Mouse (Mus musculus) spleen, adult 18-20 months (tissue): Measurements from ENCODE around the gene Ccdc85b.
A peak's percentile ranks its signal among the peaks of the same experiment; 100 is the strongest.

ENCODE experiments used
- DNase-seq, 2 experiments: peaks; one replicate each; pipeline ENCODE4 v3.0.0; 2022; ENCODE audit warnings: mixed read lengths in 2 of 2

Ccdc85b gene

DNA sequence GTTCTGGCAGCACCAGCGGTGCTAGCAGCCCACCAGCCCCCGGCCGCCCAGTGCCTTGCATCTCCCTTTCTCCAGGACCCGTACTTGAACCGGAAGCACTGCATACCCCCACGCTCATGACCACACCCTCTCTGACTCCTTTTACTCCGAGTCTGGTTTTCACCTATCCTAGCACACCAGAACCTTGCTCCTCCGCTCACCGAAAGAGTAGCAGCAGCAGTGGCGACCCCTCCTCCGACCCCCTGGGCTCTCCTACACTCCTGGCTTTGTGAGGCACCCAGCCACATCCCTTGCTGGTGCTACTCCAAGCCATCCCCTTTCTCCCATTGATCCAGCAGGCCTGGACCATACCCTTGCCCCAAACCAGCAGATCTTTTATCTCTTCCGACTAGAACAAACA, 2.7 kb downstream of the Ccdc85b start:
- DNase-seq: no peak

DNA sequence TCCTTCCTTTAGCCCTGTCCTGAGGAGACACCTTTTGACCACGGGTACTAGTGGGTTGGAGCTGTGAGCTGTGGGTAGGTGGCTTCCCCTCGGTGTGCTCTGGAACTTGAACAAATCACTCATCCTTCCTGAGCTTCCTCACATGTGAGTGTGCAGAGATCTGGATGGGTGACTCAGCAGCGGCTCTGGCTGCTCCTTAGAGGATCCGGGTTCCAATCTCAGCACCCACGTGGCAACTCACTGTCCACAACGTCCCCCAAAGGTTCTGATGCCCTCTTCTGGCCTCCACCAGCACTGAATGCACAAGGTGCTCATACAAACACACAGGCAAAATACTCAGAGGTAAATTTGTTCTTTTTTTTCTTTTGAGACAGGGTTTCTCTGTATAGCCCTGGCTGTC, 5.9 kb downstream of the Ccdc85b start:
- no peak for DNase-seq

DNA sequence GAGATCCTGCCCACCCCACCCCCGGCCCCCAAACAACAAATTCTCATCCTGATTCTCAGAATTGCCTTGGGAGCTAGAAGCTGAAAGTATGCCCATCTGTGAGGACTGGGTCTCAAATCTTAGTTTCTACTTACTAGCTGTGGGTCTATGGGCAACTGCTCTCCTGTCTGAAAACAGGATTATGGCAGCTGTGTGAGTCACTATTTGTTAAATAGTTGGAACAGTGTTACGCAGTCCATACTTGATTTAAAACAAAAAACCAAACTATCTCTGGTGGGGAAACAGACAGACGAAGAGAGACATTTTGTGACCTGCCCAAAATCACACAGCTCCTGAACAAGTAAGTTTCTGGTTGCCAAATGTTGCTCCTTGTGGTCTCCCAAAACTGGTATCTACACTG, 8.0 kb downstream of the Ccdc85b start:
- no peak for DNase-seq

DNA sequence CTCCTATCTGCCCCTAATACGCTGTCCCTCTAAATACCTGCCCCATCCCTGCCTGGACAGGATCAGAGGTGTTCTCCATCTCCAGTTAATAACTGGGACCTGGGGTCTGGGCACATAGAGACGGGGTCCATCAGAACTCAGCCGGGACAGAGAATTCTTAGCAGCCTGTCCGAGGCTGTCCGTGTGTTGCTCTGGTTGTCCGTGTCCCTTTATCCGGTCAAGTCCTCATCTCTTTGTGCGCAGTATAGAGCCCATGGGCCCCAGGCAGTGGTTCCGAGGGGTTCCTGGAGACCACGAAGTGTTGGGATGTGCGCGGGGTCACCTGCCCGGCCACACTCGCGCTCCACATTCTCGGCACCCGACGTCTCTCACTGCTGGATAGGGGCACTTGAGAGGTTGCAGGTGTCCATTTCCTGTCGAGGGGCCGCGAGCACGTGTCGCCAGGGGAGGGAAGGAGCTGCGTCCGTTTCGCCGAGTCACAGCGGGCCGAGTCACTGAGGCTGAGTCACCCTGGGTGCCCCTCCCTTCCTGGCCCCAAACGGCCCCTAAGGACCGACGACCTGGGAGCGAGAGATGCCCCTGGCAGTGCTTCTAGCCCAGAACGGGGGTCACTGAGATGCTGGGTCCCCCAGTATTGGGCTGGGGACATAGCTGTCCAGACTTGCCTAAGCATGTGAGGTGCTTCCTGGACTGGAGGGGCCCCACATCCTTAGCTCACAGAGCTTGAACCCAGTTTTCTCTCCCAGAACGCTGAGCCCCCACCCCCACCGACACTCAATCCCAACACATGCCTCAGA, 9.1 kb downstream of the Ccdc85b start:
- DNase-seq: no peak

DNA sequence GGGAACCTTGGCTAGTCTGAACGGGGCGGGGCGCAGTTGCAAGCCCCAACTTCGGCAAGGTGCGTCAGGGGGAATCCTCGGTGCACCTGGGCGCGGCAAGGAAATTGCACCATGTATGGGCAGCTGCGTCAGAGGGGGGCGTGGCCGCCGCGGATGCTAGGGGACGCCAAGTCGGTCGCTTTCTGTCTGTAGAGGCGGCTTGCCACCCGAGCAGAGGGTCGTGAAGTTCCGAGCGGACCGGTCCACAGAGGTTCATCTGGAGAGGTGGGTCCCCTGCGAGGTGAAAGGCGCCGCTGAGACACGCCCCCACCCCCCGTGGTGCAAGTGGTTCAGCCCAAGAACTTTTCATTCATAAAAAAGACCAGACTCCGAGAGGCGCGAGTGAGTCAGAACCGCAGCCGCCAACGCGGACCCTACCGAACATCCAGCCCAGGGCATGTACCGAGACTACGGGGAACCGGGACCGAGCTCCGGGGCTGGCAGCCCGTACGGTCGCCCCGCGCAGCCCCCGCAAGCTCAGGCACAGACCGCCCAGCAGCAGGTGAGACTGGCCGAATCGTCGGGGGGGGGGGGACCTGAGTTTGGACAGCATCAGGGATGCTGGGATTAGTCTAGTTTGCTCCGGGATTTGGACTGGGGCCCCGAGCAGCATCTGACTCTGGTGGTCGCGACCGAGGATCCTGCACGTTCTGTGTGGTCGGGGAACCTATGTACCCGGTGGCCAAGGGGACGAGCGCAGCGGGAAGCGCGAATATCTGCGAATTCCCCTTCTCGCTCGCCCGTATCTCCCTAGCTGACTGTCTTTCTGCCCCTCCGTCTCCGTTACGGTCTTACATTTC, 10.0 kb downstream of the Ccdc85b start, which contains the start of gene Fosl1:
Fosl1 (plus strand) TSS at position 33 of the 839 bp plus-strand sequence.
- peak; percentile 66 to 80 for DNase-seq

DNA sequence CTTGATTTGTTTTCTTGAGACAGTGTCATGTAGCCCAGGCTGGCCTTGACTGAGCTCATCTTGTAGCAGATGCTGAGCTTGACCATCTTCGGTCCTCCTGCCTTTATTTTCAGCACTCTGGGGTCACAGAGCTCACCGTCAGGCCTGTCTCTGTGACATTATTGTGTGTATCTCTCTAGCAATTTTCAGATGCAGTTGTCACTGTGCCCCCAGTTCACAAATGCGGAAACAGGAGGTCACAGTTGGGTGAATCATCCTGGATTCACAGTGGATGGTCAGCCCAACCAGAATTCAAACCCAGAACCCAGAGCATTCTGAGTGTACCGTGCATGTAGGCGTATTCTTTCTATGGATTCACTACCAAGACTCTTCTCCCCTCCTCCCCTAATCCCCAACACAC, 11.9 kb downstream of the Ccdc85b start:
- DNase-seq: no peak

DNA sequence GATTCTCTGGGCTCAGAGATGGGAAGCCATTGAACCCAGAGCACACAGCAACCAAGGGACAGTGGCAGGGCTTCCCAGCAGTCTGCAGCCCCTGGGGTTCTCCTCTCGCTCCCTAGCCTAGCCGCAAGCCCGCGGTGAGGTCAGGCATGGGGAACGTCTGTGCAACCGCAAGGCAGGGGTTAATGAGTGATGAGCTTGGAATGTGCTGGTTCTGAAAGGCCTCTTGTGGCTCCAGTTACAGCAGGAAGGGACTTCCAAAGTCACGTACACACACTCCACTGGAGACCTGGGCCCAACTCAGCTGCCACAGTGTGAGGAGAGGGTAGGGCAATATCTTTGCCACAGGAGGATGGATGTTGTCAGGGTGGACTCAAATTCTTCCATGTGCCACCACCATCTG, 12.7 kb downstream of the Ccdc85b start:
- DNase-seq: no peak

DNA sequence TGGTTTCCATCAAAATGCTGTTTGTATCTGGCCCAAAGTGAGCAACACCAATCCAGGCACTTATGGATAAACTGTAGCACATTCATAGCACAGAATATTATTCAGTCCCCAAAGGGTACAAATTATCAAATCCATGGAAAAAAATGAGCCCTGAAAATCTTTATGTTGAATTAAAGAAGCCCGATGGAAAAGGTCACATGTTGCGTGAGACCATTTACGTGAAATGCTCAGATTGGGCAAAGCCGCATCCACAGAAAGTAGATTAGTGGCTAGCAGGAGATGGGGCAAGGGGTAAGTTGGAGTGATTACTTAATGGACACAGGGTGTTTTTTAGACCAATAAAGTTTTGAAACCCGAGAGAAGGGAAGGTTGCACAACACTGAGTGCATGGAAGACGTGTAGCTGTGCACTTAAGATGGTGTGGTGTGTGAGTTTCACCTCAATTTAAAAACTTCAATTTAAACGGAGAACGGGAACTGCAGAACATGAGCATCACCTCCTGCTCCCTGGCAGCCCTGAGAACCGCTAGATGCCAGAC, 13.3 kb downstream of the Ccdc85b start:
- DNase-seq: no peak

DNA sequence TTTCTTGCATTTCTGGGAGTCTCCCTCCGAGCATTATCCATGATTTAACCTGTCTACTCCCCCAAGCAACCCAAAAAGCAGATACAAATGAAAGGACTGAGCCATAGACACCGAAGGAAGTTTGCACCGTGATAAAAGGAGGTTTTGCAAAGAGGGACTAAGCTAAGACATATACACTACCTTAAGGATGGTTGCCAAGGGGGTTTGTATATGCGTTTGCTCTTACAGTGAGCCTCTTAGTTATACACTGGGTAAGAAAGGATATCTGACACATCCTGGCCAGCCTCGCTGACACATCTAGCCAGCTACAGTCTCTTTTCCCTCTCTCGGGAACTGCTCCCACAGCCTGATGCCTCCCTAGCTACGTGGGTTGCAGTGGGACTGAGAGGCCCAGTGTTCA, 23.7 kb downstream of the Ccdc85b start:
- no peak for DNase-seq

DNA sequence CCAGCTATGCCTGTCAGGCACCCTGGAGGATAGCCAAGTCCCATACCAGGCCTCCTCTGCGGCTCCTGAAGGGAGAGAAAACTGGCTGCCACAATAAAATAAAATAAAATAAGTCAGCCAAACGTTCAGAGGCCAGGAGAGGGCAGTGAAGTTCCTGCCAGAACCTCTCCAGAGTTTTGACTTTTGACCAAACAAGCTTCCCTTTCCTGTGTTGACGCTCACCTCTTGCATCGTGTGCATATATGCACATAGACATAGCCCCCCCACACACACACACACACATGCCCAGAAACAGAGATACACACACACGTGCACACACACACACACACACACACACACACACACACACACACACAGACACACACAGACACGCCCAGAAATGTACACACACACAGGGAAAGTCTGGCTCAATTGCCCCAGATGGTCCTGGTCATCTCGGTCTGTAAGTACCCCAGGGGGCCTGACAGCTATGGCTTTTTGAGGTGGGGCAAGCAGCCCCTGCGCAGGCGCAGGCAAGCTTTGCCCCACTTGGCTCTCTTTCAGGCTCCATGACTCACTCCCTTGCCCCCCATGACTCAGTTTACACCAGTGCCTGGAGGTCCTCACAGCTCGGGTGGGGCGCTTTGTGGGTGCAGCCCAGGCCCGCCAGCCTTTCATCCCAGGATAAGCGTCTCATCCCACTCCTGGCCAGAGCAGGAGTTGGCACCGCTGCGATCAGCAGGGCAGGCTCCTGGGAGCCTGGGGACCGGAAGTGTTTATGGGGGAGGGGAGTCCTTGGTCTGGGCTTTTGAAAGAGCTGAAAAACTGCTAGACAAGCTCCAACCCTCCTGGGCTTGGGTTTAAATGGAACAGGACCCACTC, 24.5 kb downstream of the Ccdc85b start:
- DNase-seq: peak in 1 of 2 experiments; percentile 46

DNA sequence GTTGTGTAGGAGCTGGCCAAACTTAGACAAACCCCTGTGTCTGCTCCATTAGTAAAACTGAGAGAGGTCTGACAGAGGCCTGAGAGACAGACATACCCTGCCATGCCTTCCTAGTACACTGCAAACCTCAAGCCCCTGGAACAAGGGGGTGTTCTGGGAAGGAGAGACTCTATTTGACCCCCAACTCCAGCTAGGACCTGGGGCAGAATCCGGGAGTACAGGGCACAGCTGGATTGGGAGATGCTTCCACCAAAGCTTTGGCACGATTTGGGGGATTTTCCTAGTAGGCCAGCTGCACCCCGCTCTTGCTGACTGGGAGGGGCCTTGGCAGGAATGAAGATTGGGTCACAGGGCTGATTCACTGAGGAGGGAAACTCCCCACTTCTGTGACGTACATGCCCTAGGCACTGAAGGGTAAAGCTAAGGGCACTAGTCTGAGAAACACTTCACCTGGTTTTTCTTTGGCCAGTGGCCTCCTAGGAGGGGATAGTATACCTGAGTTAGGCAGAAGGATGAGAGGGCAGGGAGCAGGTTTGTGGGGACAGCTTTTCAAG, 25.7 kb downstream of the Ccdc85b start:
- DNase-seq: no peak

DNA sequence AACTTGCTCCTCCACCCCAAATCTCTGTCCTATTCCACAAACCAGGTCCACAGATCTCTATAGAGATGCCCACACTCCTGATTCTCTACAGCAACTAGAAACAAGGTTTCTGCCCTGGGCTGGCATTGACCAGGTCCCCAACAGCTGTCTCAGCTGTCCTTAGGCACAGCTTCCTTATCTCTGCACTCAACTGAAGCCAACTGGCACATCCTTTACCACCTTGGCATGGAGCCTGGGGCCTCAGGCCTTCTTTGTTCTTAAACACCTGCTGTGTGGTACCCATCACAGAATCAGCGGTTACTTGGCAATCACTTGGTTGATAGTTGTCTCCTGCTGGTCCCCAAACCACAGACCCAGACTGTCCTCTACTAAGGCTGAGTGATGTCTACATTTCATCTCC, 27.3 kb downstream of the Ccdc85b start:
- no peak for DNase-seq

DNA sequence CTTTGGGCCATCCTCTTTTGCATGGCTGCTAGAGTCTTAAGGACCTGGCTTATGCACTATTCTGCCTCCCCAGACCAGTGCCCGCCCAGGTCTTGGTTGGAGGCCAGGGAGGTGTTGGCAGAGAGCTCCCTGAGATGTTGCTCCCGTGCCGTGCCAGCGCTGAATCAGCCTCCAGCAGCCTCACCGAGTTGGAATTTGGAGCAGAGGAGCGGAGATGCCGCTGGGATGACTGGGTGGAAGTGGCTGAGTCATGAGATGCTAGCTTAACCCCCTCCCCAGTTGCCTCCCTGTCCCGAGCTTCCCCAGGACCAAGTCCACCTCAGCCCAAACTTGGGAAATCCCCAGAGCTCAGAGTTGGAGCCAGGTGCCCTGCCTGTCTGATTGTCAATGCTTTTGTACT, 27.9 kb downstream of the Ccdc85b start:
- DNase-seq: no peak

DNA sequence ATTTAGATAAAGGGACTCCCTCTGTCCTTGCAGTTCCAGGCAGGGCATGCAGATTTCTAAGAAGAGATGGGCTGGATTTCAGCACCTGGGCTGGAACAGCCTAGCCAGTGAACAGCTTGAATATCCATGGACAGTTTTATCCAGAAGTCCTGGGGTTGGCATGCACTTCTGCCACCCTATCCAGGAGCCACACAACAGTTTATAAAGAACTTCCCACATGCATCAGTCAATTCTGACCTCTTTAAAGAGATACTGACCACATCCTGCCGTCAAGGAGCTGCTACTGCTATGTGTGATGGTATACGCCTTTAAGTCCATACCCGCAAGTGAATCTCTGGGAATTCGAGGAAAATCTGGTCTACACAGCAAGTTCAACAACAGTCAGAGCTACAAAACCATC, 28.5 kb downstream of the Ccdc85b start:
- DNase-seq: no peak

DNA sequence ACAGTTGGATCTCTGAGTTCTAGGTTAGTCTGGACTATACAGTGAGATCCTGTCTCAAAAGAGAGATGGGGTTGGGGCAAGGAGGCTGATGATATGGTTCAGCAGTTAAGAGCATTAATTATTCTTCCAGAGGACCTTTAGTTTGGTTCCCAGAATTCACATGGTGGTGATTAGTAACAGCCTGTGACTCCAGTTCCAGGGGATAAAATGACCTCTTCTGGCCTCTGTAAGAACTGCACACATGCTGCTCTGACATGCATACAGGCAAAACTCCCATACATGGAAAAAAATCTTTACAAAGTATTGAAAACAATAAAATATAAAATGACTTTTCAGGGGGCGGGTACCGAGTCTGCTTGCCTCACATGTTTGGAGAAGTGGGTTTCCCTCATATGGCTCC, 29.6 kb downstream of the Ccdc85b start:
- peak in 1 of 2 experiments; percentile 26 for DNase-seq

DNA sequence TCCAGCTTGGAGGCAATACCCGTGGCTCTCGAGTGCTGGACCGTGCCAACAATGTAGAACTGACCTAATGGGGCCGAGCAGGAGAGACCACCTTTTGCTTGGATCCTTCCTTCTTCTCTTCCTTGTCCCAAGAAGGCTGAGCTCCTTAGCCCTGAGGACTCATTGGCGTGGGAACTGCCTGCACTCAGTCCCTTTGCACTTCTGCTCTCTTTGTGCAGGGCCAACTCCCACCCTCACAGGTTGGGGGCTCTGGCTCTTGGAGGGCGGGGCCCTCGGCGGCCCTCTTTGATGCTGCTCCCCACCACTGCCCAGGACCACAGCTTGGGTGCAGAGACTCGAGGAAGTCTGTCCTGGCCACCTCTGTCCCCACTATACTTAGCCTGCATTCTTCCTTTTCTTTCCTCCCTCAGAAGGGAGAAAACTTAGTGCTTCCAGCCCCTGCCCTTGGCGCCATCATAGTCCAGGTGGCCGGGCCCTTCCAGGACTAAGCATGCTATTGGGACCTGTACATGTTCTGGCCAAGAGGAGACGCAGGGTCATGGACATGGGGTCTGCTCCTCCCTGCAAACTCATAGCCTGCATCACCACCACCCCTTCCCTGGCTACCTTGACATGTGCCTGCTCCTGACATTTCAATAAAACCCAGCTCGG, 30.9 kb downstream of the Ccdc85b start:
- no peak for DNase-seq

DNA sequence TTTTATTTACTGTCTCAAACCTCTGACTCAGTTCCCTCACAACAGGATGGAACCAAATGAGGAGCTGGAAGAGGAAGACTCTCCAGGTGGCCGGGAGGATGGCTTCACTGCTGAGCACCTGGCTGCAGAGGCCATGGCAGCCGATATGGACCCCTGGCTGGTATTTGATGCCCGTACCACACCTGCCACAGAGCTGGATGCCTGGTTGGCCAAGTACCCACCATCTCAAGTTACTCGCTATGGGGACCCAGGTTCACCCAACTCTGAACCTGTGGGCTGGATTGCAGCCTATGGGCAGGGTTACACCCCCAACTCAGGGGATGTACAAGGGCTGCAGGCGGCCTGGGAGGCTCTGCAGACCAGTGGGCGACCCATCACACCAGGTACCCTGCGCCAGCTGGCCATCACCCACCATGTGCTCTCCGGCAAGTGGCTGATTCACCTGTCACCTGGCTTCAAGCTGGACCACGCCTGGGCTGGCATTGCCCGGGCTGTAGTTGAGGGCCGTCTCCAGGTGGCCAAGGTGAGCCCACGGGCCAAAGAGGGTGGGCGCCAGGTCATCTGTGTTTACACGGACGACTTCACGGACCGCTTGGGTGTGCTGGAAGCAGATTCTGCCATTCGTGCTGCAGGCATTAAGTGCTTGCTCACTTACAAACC, 31.7 kb downstream of the Ccdc85b start:
- DNase-seq: no peak

DNA sequence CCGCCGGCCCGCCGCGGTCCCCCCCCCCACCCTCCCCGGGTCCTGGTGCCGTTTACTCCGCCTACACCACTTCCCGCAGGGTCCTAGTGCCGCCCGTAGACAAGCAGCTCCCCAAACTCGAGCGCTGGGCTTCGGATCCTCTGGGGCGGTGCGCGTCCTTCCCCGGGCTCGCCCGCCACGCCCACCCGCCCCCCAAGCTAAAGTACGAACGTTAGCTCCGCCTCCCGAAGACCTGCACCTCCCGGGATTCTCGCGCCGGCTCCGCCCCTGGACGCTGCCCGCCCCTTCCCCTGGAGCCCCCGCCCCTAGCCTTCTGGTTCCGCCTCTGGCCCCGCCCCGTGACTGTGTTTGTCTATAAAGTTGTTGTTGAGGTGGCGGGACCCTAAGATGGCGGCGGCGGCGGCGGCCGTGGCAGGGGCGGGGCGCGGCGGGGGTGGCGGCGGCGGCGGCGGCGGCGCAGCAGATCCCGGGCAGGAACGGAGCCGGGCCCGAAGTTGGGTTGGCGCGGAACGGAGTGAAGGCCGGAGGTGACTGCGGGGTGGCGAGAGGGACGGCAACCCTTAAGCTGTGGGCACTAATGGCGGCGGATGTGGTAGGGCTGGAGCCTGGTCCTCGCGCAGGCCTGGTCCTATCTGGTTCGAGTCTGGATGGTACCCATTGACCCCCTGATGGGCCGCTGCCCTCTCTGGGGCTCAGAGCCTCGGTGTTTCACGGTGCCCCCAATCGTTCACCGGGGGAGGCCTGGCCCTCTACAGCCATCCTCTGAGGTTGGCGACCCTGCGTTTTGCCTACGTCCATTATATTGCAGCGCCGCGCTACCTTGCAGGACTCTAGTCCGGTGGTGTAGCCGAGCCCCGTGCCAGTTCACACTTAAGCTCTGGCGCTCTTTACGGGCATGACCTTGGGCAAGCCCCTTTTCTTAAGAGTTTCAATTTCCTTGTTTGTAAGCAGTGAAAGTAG, 32.6 kb downstream of the Ccdc85b start, which contains the start of the genes Drap1 and AI837181:
Drap1 (minus strand) TSS at position 198 of the 960 bp plus-strand sequence.
AI837181 (plus strand) TSS at position 363 of the 960 bp plus-strand sequence.
- DNase-seq: peak; percentile 90 to 95

DNA sequence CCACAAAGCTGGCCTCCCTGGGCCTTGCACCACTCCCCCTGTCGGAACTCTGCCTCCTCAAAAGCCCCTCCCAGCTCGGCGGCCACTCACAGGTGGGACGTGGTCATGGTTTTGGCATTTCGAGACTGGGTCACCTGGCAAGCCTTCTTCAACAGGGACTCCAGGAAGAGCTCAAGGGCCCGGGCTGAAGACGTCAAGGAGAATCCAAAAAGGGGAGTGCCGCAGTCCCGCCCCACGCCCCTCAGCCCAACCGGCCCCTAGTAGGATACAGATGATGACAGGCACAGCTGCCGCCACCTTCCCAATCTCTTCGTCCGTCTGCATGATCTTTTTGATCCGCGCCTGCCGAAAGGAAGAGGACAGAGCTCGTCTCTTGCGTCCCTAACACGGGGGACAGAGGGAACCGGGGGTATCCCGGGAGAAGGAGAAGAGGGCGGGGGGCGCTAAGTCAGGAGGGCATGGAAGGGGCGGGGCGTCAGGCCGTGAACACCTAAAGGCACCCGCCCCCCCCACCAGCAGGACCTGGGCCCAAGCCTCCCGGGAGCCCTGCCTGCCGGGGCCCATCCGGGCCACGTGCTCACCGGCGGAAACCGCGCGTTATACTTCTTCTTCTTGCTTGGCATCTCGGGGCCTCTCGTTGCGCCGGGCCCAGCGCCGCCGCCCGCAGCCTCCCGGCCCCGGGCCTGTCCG, 33.5 kb downstream of the Ccdc85b start:
- peak; percentile 72 to 74 for DNase-seq
